Mouse (Mus musculus): ENCODE data around the gene Gemin4.
A peak's percentile ranks its signal among the peaks of the same experiment; 100 is the strongest.

Gemin4 gene

DNA sequence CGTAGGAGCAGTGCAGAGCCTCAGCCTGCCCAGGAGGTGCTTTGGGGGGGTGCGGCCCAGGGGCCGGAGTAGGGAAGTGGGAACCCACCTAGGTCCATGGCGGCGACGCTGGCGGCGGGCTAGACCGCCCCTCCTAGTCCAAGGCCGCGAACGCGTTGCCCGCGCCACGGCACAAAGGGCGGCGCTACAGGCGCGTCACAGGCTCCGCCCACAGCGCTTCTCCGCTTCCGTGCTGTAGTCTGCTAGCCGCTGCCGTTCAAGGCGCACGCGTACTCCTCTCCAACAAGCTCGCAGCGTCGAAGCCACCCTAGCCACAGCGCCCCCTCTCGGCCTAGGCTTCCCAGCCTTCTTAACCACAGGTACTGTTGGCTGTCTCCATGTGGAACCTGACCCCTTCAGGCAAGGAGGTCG is at the start of gene Gemin4, which contains the start of gene Dbil5:
Gene Gemin4, minus strand, starts transcription at position 275 of the 411 bp plus-strand sequence.
Gene Dbil5, plus strand, starts transcription at position 219 of the 411 bp plus-strand sequence.
- peak; percentile 98 for DNase-seq

DNA sequence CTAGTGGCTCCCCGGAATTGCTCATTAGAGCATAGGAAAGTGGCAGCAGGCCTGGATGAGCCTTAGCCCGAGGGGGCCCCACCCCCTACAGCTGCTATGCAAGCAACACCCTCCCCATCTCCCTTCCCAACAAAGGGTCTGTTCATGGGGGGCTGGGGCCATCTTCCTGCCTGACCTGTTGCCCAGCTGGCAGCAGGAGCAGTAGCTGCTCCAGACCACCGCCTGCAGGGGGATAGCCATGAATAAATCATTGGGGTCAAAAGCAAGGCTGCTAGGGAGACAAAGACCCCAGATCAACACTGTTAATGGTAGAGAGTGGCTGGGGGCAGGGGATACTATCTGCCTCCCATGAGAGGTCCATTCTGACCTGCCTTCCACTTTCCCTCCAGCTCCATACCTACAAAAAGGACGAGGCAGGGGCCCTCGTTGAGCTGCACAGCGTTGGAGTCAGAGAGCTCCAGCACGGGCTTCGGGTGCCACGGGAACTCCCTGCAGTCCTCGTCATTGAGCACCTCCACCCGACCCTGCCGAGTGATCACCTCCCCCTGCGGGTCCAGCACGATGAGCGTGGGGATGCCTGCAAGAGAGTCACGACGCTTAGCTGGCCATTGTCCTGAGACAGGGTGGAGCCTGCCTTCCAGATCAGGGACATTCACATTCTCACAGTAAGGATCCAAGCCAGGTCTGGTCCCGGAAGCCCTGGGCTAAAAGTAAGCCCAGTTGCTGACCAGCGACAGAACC is 45.3 kb upstream of the Gemin4 start:
- DNase-seq: no peak

DNA sequence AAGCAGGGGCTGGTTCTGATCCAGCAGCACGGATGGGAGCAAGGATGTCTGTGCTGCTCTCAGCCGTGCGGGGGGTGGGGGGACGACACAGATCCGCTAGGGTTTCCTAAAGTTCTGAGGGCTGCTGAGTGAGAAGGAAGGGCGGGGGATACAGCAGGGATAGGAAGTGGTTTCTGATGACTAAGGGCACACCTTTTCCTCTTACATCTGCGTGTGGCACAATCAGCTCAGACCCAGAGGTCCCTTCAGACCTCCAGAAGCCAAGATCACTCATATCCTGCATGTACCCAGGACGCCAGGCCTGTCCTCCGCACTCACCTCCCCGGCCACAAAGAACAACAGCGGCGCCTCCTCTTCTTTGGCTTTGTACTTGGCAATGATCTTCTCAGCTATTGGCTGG is 43.8 kb upstream of the Gemin4 start:
- peak; percentile 8 for DNase-seq

DNA sequence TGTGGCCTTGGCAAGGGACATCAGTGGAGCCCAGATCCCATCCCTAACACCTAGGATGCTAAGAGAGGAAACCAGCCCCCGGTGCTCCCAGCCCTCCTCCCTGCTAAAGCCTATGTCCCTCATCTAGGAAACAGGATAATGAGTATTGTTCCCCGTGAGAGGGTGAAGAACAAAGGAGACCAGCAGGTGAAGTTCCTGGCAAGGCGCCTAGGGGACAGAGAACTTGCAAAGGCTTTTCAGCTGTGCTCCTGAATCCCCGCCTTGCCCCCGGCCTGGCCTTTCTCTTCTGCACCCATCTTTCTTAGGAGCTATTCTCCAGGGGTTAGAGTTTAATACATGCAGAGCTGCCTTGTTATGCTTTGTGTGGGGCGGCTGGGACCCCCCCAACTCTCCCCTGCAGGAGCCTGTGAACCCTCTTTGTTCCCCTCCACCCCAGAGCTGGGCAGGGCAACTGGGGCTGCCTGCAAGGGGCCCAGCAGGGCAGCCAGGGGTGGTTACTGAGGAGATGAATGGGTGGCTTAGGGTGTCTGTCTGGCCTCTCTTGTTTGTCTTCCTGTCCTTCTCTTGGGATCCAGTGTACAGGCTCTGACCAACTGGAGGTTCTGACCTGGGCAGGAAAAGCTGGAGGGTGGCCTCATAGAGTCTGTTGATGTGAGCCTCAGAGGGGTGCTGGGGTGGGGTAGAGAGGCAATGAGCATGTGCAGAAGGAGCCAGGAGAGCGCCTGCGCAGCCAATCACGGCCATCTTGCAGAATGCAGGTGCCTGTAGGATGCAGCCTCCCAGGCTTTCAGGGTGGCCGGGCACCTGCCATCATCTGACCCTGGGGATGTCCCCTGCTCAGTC is 43.0 kb upstream of the Gemin4 start:
- no peak for DNase-seq

DNA sequence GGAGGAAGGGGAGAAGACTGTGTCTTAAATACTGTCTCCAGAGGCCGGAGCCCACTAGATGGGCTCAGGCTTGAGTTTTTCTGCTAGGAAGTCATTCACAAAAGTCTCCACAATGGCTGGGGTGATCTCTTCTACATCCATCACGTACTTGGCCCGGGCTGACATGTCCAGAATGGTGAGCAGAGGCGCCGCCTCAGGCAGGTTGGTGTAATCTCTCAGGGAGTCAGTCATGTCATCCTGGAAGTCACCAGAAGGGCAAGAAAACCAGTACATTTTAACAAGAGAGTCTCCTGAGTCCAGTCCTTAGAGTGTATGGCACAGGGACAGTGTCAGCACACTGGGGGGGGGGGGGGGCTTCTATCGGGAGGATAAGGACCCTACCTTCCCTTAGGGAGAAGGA is 41.0 kb upstream of the Gemin4 start:
- no peak for DNase-seq

DNA sequence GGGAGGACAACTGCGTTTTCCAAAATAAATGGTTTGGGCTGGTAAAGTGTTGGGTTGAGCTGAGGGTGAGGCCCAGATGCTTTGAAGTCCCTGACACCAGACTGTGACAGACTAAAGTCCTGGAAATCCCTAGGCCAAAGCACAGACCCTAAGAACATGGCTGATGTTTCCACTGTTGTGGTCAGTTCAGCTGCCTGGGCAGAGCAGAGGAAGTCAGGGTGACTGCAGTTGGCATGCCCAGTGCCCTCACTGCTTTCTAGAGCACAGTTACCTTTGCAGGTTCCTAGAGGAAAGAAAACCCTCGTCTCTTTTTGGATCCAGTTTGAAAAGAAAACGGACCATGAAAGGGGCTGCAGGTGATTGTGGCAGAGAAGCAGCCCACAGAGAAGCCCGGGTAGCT is 39.9 kb upstream of the Gemin4 start:
- no peak for DNase-seq

DNA sequence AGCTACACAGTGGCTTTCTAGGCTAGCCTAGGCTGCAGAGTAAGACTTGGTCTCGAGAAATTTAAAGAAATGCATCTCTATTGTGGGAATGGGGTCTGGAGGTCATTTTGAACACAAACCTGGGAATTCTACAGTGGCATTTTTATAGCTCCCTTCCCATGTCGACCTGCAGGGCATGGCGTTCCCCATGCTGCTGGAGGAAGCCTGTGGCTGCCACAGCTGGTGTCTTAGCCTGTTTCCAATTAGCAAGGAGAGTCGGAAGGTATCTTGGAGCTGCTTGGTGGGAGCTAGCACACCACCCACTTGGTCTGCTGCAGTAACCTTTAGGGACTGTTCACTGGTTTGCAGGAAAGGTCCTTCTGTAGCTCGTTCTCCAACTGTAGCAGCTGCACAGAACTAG is 38.7 kb upstream of the Gemin4 start:
- no peak for DNase-seq

DNA sequence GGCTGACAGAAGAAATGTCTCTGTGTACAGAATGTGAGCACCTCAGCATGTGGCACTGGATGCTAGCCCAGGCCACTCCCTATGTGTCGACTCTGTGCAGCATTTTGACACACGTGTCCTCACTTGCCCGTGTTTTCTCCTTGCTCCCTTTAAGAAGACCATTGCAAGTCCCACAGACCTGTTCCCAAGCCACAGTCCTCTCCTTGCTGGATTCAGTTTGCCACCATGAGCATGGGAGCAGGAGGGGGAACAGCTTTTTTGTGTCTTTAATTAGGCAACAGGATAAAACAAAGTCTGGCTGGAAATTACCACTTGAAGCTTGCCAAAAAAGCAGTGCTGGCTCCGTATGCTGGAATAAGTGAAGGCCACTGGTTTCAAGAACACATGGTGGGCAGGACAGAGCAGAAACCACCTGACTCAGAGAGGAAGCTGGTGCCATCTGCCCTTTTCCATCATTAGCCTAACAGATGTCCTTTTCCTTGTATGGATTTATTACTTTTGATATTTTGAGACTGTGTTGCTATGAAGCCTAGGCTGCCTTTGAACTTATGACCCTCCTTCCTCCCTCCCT is 38.1 kb upstream of the Gemin4 start:
- DNase-seq: no peak

DNA sequence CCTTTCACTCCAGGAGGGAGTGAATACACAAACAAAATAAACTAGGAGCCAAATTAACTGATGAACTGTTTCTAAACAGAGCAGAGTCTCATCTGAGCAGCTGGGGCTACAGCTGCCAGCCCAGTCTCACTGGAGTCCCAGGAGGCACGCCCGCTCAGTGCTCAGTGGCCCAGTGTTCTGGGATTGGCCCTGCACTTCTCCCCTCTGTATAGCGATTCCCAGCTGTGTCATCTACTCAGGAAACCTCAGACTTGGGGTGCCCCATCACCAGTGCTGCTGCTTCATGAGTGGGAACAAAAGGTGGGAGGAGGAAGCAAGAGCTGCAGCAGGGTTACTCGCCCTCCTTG is 36.4 kb upstream of the Gemin4 start:
- DNase-seq: no peak

DNA sequence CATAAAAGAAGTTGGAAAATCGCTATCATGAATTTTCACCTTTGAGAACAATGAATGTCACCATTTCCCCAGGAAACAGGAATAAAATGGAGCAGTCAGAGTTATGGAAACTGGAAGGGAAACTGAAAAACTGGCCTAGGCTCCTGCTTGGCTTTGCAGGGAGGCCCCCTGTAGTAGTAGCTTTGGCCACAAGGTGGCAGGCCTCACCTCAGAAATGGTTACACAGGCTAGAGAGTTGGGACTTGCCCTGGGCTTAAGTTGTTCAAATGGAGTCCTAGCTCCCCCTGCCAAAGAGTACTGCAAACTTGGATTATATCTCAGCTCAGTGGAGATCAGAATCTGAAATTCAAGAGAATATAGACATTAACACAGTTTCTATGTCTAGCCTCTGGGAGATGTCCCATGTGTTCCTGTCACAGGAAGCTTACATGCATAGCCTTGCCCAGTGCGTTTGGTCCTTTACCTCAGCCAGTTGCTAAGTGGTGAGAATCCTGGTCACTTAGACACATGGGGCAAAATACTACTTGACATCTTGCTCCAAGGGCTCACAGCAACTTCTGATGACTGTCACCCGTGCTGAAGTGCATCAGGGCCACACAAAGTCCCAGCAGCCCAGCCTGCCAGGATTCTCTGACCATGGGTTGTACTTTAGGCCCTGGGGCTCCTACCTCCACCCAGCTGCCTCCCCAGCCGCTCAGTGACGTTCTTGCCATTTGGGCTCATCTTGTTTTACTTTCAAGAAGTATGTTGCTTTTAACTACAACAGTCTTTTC is 35.9 kb upstream of the Gemin4 start:
- DNase-seq: peak; percentile 82

DNA sequence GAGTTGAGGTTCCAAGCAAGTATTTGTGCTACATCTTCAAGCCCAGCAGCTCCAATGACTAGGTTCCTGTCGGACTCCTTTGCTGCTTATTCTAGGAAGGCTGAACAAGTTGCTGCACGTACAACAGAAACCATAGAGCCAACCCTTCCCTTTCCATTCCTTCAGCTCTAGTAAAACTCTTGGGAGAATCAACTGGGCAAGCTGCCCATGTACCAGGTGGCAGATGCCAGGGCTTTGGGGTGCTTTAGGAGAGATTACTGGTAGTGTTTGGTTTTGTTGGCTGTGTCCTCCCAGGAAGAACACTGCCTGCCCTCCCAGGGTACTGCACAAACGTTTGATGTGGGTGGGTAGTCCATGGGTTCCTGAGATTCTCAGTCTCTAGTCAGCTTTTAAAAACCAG is 34.6 kb upstream of the Gemin4 start:
- no peak for DNase-seq

DNA sequence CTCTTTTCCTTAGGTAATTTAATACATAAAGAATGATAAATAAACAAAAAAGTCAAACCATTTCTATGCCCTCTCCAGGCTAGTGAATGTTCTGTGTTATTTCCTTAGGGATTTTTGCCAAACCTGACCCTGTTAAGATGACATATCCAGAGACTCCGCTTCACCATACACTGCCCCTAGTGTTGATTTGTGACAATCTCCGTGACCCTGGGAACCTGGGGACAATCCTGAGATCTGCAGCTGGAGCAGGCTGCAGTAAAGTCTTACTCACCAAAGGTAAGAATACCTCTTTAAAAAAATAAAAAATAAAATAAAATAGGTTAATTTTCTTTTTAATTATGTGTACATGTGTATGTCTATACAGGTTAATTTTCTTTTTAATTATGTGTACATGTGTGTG is 29.8 kb upstream of the Gemin4 start:
- no peak for DNase-seq

DNA sequence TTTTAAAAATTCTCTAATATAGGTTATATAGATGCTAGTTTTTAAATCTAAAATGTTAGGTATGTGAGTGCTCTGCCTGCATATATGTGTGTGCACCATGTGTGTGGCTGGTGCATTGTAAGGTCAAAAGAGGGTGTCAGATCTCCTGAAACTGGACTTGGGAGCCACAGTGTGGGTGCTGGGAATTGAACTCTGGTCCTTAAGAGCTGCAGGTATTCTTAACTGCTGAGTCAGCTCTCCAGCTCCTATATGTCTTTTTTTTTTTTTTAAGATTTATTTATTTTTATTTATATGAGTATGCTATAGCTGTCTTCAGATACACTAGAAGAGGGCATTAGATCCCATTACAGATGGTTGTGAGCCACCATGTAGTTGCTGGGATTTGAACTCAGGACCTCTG is 29.0 kb upstream of the Gemin4 start:
- DNase-seq: no peak

DNA sequence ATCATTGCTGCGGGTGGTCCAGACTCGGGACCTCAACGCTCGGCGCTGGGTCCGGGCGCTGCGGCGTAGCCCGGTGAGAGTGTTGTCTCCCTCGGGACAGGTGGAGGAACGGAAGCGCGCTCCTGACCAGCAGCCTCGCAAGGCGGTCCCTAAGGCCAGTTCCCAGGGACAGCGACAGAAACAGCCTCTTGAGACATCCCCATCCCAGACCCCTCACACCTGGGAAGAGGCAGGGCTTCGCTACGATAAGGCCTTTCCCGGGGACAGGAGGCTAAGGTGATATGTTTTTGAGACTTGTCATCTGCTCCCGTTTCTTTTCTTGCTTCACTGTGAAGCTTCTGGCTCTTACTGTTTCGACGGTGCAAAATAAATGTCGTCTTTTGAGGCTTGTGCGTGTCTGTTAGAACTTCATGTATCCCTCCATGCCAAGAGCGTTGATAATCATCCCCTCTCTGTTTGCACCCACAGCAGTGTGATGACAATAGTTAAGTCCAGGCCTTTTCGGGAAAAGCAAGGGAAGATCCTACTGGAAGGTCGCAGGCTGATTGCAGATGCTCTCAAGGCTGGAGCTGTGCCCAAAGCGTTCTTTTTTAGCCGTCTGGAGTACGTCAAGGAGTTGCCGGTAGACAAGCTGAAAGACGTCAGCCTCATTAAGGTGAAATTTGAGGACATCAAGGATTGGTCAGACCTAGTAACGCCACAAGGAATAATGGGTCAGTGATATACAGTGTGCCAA is 26.5 kb upstream of the Gemin4 start:
- DNase-seq: no peak

DNA sequence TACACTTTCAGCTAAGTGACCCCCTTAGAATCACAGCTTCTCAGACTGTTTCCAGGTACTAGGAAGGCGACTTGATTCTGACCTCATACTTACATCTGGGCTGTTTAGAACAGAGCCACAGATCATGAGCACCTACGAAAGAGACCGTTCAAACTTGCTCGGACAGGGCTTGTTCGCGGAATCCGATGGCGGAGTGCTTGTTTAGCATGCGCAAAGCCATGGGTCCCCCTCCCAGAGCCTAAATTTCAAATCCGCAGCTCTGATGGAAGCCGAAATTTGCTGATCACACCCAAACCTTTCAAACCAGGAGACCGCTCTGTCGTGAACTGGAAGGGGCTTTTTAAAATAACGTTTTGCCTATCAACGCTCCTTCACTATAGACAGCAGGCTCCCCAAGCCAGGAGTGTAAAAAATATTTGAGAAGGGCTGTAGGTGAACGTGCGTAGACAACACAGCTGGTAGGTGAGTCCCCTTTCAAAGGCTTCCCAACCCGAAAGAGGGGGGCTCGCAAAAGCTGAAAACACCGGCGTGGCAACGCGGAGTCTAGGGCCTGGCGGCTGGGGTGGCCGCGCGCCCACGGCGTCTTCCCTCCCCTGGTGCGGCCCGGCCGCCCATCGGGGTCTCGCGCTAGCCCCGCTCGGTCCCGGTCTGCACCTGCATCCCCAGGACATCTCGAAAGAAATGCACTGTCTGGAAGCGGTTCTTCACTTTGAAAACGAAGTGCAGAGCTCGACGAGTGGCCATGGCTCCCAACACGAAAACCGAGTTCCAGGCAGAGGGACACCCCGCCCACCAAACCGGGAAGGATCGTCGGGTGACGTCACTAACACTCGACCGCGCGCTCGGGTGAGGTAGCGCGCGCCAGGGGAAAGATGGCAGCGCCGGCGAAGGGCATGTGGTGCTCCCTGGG is 25.7 kb upstream of the Gemin4 start, which contains the start of the genes Mrm3 and Glod4:
Gene Mrm3, plus strand, starts transcription at position 815 of the 910 bp plus-strand sequence.
Gene Glod4, minus strand, starts transcription at position 825 of the 910 bp plus-strand sequence.
- peak; percentile 92 for DNase-seq

DNA sequence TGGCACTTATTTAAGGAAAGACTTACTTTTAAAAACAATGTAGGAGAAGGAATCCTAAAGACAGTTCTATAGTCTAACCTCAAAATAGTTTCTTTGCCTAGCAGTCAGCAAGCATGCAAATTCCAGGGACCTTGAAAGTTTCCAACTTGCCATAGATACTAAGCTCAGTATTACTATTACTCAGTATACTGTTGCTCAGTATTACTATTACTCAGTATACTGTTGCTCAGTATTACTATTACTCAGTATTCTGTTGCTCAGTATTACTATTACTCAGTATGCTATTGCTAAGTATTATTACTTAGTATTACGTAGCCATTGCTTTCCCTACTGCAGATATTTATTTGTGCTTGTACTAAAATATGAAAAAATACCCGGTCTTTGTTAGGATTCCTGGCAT is 22.3 kb upstream of the Gemin4 start:
- DNase-seq: no peak

DNA sequence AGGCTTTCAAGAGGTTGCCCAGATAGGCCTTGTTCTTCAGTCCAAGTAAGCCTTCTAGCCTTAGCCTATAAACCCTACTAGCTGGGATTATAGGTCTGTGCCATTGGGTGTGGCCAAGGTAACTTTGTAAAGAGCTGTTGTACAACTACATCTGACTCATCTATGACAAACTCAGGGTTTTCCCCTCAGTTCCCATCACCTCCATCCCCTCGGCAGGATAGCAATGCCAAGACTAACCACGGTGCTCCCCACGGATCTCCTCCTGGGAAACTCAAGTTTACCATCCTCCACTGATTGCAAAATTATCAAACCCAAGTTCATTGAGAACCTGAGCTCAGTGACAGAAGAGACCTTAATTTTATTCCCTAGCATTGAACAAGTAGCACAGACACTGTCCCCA is 18.7 kb upstream of the Gemin4 start:
- no peak for DNase-seq

DNA sequence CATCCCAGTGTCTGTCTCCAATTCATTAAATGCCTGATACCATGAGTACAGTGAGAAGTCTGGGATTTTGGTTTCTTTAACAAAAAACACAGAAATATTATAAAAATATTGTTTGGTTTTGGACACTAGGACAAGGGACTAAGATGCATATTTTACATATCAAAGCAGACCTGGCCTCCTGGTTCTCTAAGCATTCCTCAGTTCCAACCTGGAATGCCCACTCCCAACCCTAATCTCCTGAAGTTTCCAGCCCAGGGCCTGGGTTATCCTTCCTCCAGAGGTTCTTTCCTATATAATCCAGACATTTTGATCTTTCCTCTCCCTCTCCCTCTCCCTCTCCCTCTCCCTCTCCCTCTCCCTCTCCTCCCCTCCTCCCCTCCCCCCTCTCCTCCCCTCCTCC is 7.6 kb upstream of the Gemin4 start:
- DNase-seq: no peak

DNA sequence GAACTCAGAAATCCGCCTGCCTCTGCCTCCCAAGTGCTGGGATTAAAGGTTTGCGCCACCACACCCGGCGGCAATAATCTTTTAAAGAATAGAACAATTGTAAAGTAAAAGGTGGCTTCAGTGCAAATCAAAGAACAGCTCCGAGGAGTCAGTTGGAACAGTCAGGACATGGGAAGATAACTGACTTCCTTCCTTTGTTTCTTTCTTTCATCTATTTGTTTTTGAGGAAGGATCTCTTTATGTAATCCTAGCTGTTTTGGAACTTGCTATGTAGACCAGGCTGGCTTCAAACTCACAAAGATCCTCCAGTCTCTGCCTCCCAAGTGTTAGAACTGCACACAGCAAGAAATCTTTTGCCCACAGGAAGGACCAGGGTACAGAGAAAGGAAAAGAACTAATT is 7.2 kb upstream of the Gemin4 start:
- no peak for DNase-seq

DNA sequence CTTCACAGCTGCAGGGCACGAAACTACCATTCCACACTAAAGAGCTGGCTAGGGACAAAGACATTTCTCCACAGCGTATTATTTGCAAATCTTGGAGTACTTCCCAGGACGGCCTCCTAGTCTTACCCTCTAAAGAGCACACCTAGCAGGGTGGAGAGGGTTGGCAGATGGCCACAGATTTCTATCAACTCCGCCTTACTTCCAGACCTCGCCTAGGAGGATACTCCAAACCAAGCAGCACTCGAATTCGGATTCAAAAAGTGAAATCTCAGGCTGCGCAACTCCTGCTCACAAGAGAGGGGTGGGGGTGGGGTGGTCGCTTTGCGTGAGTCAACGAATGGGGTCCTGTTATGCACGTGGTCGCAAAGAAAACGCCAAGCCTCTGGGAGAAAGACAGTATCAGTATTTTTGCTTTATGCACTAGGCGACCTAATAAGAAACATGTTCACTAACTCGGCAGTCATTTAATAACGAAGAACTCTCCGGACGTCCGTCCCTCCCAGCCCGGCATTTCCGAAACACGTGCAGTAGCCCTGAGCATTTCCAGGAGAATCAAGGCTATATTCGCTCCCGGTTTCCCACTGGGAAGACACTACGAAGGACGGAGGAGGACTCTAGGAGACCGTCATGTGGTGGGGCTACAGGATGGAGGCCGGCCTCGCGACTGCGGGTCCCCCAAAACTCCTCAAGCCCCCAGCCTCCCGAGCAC is 629 bp downstream of the Gemin4 start:
- peak; percentile 7 for DNase-seq
